Mouse (Mus musculus) midbrain, embryonic 10.5 days (tissue): ENCODE measurements around the gene Eif2s2. TPM values are rescaled to one million over a fixed set of nuclear protein-coding genes. Genes with fewer than 3 reads are reported as not detected.

ENCODE experiments used
- polyA plus RNA-seq: library from polyadenylated mRNA; unstranded; fragments of >200 nt; fragmentation: Nextera tagmentation; extraction: Ambion mirVana; gene quantifications from 2 replicates; pipeline ENCODE4 v1.2.1, GENCODE M21; 2016

Gene Eif2s2
- polyA plus RNA-seq, 1 experiment from 2014 or later: 119 TPM

Other genes starting within 250 kb of the Eif2s2 start
- 13.1 and 13.8 TPM in 2 replicates for gene Chmp4b, start 241.2 kb downstream of the Eif2s2 start, polyA plus RNA-seq
- gene Gm14214, start 122.9 kb downstream of the Eif2s2 start, polyA plus RNA-seq: not detected in 2 replicates
- 48.3 and 50.1 TPM in 2 replicates for gene Raly, start 101.8 kb downstream of the Eif2s2 start, polyA plus RNA-seq
- gene a, start 101.5 kb downstream of the Eif2s2 start, polyA plus RNA-seq: 0.68 and 0.94 TPM in 2 replicates
- 0.04 and 0.09 TPM in 2 replicates for gene Gm14226, start 125.3 kb upstream of the Eif2s2 start, polyA plus RNA-seq
- gene Ahcy, start 181.6 kb upstream of the Eif2s2 start, polyA plus RNA-seq: 89.6 and 106 TPM in 2 replicates
- 54.6 and 58.2 TPM in 2 replicates for gene Itch, start 240.6 kb upstream of the Eif2s2 start, polyA plus RNA-seq